Mouse (Mus musculus): ENCODE data around the gene Tfe3. TPM values are rescaled to one million over a fixed set of nuclear protein-coding genes. Genes with fewer than 3 reads are reported as not detected.
"Not testable (repeated sequence)": the region's sequence is repeated elsewhere in the genome, so short reads cannot be mapped to it uniquely, and the experiment has no call there.

The Tfe3 gene
- polyA plus RNA-seq, 1 experiment from 2014 or later = 39.1 TPM

- H3K9ac ChIP-seq (replicated peaks) = no peak overlapping the region
- H3K4me2 ChIP-seq (replicated peaks) = no peak overlapping the region
- H3K4me1 ChIP-seq = no peaks in the 10 kb centered on the region
- H3K36me3 ChIP-seq = no peaks in the 10 kb centered on the region
- no peak for ATAC-seq (ENCODE audit: low FRiP score, low read depth)
- no peak overlapping the region for H3K27ac ChIP-seq (replicated peaks)
- no peaks in the 10 kb centered on the region for H3K27me3 ChIP-seq
- H3K4me3 ChIP-seq = no peak overlapping the region
- H3K9me3 ChIP-seq = no peaks in the 10 kb centered on the region
- WGBS = 15% methylated on average over 3 of the region's 3 CpGs
These were observed 16.9 kb downstream of the Tfe3 start for GRCm38 (mm10) chrX:7779294-7779693.

GRCm38 (mm10) chrX:7782603-7783092 lies 20.3 kb downstream of the Tfe3 start:
- H3K36me3 ChIP-seq = no peaks in the 10 kb centered on the region
- H3K4me2 ChIP-seq (replicated peaks) = no peak overlapping the region
- no peak overlapping the region for H3K4me3 ChIP-seq
- no peaks in the 10 kb centered on the region for H3K9me3 ChIP-seq
- H3K27ac ChIP-seq (replicated peaks) = no peak overlapping the region
- H3K4me1 ChIP-seq = no peaks in the 10 kb centered on the region
- H3K27me3 ChIP-seq = no peaks in the 10 kb centered on the region
- 76% methylated on average over 4 of the region's 4 CpGs for WGBS
- H3K9ac ChIP-seq (replicated peaks) = no peak overlapping the region
- no peak for ATAC-seq (ENCODE audit: low FRiP score, low read depth)

GRCm38 (mm10) chrX:7789542-7790136 lies 27.3 kb downstream of the Tfe3 start, which contains the start of gene Gripap1:
Gene Gripap1, plus strand, starts transcription at chrX:7789765.
- Histone ChIP-seq H3K27ac (replicated peaks) (no peak within 1 kb of the TSS), H3K4me3 (peak within 1 kb of the TSS; percentile 54), H3K9me3 (no peaks in the 10 kb centered on the region), H3K4me2 (replicated peaks) (peak within 1 kb of the TSS; percentile 60), H3K27me3 (no peaks in the 10 kb centered on the region), H3K36me3 (no peaks in the 10 kb centered on the region), H3K9ac (replicated peaks) (peak within 1 kb of the TSS; percentile 64), H3K4me1 (peaks cover 6% of the 10 kb centered on the region; the same call in 1 of the 2 replicates)
- ATAC-seq (ENCODE audit: low FRiP score, low read depth) = peak; percentile 88
- 22% methylated on average over 24 of the region's 24 CpGs for WGBS

GRCm38 (mm10) chrX:7790309-7790708 lies 27.9 kb downstream of the Tfe3 start:
- 29% methylated on average over 5 of the region's 5 CpGs for WGBS
- ATAC-seq (ENCODE audit: low FRiP score, low read depth) = no peak
- Histone ChIP-seq H3K27ac (replicated peaks) (no peak overlapping the region), H3K4me3 (peak overlapping the region; percentile 54), H3K27me3 (no peaks in the 10 kb centered on the region), H3K4me2 (replicated peaks) (peak overlapping the region; percentile 60), H3K9me3 (no peaks in the 10 kb centered on the region), H3K9ac (replicated peaks) (peak overlapping the region; percentile 64), H3K4me1 (peaks cover 6% of the 10 kb centered on the region; the same call in 1 of the 2 replicates), H3K36me3 (no peaks in the 10 kb centered on the region)

GRCm38 (mm10) chrX:7793361-7793760 lies 31.0 kb downstream of the Tfe3 start:
- no peak for ATAC-seq (ENCODE audit: low FRiP score, low read depth)
- Histone ChIP-seq H3K27me3 (no peaks in the 10 kb centered on the region), H3K9me3 (no peaks in the 10 kb centered on the region), H3K9ac (replicated peaks) (no peak overlapping the region), H3K4me2 (replicated peaks) (no peak overlapping the region), H3K4me3 (no peak overlapping the region), H3K36me3 (no peaks in the 10 kb centered on the region), H3K4me1 (peaks cover 6% of the 10 kb centered on the region; the same call in 1 of the 2 replicates), H3K27ac (replicated peaks) (no peak overlapping the region)
- 52% methylated on average over 3 of the region's 3 CpGs for WGBS

- Histone ChIP-seq H3K4me1 (peaks cover 6% of the 10 kb centered on the region; the same call in 1 of the 2 replicates), H3K27me3 (no peaks in the 10 kb centered on the region), H3K27ac (replicated peaks) (no peak overlapping the region), H3K9ac (replicated peaks) (no peak overlapping the region), H3K4me2 (replicated peaks) (no peak overlapping the region), H3K9me3 (no peaks in the 10 kb centered on the region), H3K36me3 (peaks cover 10% of the 10 kb centered on the region; the same call in 1 of the 2 replicates), H3K4me3 (no peak overlapping the region)
- no peak for ATAC-seq (ENCODE audit: low FRiP score, low read depth)
- 35% methylated on average over 7 of the region's 7 CpGs for WGBS
These were observed 32.7 kb downstream of the Tfe3 start for GRCm38 (mm10) chrX:7795016-7795415.

- H3K9ac ChIP-seq (replicated peaks) = no peak overlapping the region
- no peak overlapping the region for H3K4me3 ChIP-seq
- no peak overlapping the region for H3K27ac ChIP-seq (replicated peaks)
- H3K27me3 ChIP-seq = no peaks in the 10 kb centered on the region
- no peak overlapping the region for H3K4me2 ChIP-seq (replicated peaks)
- no peak for ATAC-seq (ENCODE audit: low FRiP score, low read depth)
- 78% methylated on average over 3 of the region's 3 CpGs for WGBS
- H3K36me3 ChIP-seq = peaks cover 21% of the 10 kb centered on the region; the same call in 1 of the 2 replicates
- no peaks in the 10 kb centered on the region for H3K4me1 ChIP-seq
- H3K9me3 ChIP-seq = no peaks in the 10 kb centered on the region
These were observed 35.0 kb downstream of the Tfe3 start for GRCm38 (mm10) chrX:7797327-7797726.

- not testable (repeated sequence) for ATAC-seq (ENCODE audit: low FRiP score, low read depth); H3K4me1 ChIP-seq; H3K27me3 ChIP-seq; H3K9ac ChIP-seq (replicated peaks); H3K4me3 ChIP-seq; H3K9me3 ChIP-seq; H3K4me2 ChIP-seq (replicated peaks); H3K27ac ChIP-seq (replicated peaks)
- 97% methylated on average over 2 of the region's 2 CpGs for WGBS
- H3K36me3 ChIP-seq = peaks cover 42% of the 10 kb centered on the region
These were observed 39.8 kb downstream of the Tfe3 start for GRCm38 (mm10) chrX:7802157-7802556.

- H3K4me2 ChIP-seq (replicated peaks); H3K4me1 ChIP-seq; ATAC-seq (ENCODE audit: low FRiP score, low read depth); H3K4me3 ChIP-seq; H3K27ac ChIP-seq (replicated peaks); H3K27me3 ChIP-seq; H3K9me3 ChIP-seq; H3K9ac ChIP-seq (replicated peaks): not testable (repeated sequence)
- 56% methylated on average over 8 of the region's 8 CpGs for WGBS
- H3K36me3 ChIP-seq = peaks cover 67% of the 10 kb centered on the region
These were observed 52.7 kb downstream of the Tfe3 start for GRCm38 (mm10) chrX:7815016-7815415.

- Histone ChIP-seq H3K4me3 (peak within 1 kb of the TSS; percentile 32), H3K27ac (replicated peaks) (no peak within 1 kb of the TSS), H3K9ac (replicated peaks) (0 out of 2 replicates have a peak within 1 kb of the TSS, but pooled peaks have one; percentile 15), H3K9me3 (no peaks in the 10 kb centered on the region), H3K4me1 (no peaks in the 10 kb centered on the region; the same call in 1 of the 2 replicates), H3K4me2 (replicated peaks) (peak within 1 kb of the TSS; percentile 47), H3K36me3 (peaks cover 23% of the 10 kb centered on the region), H3K27me3 (no peaks in the 10 kb centered on the region)
- ATAC-seq (ENCODE audit: low FRiP score, low read depth) = peak; percentile 65
- WGBS = 19% methylated on average over 24 of the region's 24 CpGs
These were observed 59.8 kb downstream of the Tfe3 start, which contains the start of gene Kcnd1 for GRCm38 (mm10) chrX:7821865-7822779. Gene Kcnd1, plus strand, starts transcription at chrX:7822289.
